Comparison of ENCODE assay signal across 15 mouse cellular contexts in the genomic region with DNA sequence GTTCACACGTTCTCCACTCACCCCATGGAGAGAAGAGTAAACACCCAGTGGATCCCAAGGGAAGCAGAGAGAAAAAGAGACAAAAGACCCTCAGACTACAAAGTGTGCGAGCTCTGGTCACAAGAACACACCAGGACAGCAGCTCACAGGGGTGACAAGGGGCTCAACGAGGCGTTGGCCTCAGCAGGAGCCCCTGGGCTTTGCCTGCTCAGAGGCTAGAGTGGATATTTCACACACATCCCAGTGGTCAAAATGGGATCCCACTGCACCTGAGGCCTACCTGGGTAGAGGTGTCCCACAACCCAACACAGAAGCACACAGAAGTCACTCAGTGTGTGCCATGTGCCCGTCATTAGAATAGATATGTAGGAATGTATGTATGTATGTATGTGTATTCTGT.
DNase-seq lines count a peak whose midpoint lies in the region; ATAC-seq lines count a peak whose summit lies in the region.
"Had no signal": no experiment of that assay in that cellular context is flagged by ENCODE, and none has a peak within 500 bp of the region (broad histone marks: within the 10 kb centered on the region; RNA-seq: fewer than 3 reads in every experiment).

No protein-coding gene starts in this region.

- H3K9ac ChIP-seq in kidney, embryonic 16.5 days (replicated peaks; ENCODE audit: low read length): no peak overlapping the region
- H3K9ac ChIP-seq in hindbrain, embryonic 15.5 days: no peak overlapping the region
- H3K9ac ChIP-seq: liver, embryonic 13.5 days had no signal

- WGBS in heart, embryonic 10.5 days: 78% methylated on average over 5 of the region's 5 CpGs
- WGBS in kidney, embryonic 16.5 days: 85% methylated on average over 5 of the region's 5 CpGs
- WGBS in embryonic facial prominence, embryonic 10.5 days: 76% methylated on average over 5 of the region's 5 CpGs
- WGBS in hindbrain, embryonic 15.5 days: 75% methylated on average over 5 of the region's 5 CpGs

- peak overlapping the region; percentile 89 for H3K27ac ChIP-seq in heart, embryonic 10.5 days
- H3K27ac ChIP-seq in kidney, embryonic 16.5 days (ENCODE audit: low read length): peak overlapping the region; percentile 96; the same call in 1 of the 2 replicates
- H3K27ac ChIP-seq in embryonic facial prominence, embryonic 10.5 days (replicated peaks): peak overlapping the region; percentile 86; the same call in 1 of the 2 replicates
- H3K27ac ChIP-seq in hindbrain, embryonic 15.5 days (replicated peaks): peak overlapping the region; percentile 90; the same call in 1 of the 2 replicates
- H3K27ac ChIP-seq: liver, embryonic 13.5 days; macrophage had no signal

- no peaks in the 10 kb centered on the region for H3K27me3 ChIP-seq in heart, embryonic 10.5 days (ENCODE audit: insufficient read depth, poor library complexity, severe bottlenecking)
- no peaks in the 10 kb centered on the region for H3K27me3 ChIP-seq in kidney, embryonic 16.5 days (ENCODE audit: insufficient read depth, low read length)
- H3K27me3 ChIP-seq in embryonic facial prominence, embryonic 10.5 days (replicated peaks; ENCODE audit: low read depth, poor library complexity, severe bottlenecking): no peaks in the 10 kb centered on the region
- no peaks in the 10 kb centered on the region for H3K27me3 ChIP-seq in hindbrain, embryonic 15.5 days
- H3K27me3 ChIP-seq: liver, embryonic 13.5 days had no signal

- ATAC-seq in kidney, embryonic 16.5 days (ENCODE audit: low FRiP score, low TSS enrichment): no peak
- ATAC-seq in hindbrain, embryonic 15.5 days (ENCODE audit: low FRiP score, low read depth): no peak
- ATAC-seq: midbrain, embryonic 16.5 days had no signal

- H3K4me3 ChIP-seq in heart, embryonic 10.5 days: no peak overlapping the region
- H3K4me3 ChIP-seq in kidney, embryonic 16.5 days (ENCODE audit: low read length): no peak overlapping the region
- no peak overlapping the region for H3K4me3 ChIP-seq in embryonic facial prominence, embryonic 10.5 days
- no peak overlapping the region for H3K4me3 ChIP-seq in hindbrain, embryonic 15.5 days
- H3K4me3 ChIP-seq: liver, embryonic 13.5 days had no signal

- H3K4me1 ChIP-seq in heart, embryonic 10.5 days: peaks cover 92% of the 10 kb centered on the region
- H3K4me1 ChIP-seq in kidney, embryonic 16.5 days (ENCODE audit: insufficient read depth, low read length): peaks cover 77% of the 10 kb centered on the region
- peaks cover 93% of the 10 kb centered on the region for H3K4me1 ChIP-seq in embryonic facial prominence, embryonic 10.5 days
- H3K4me1 ChIP-seq in hindbrain, embryonic 15.5 days (replicated peaks): peaks cover 88% of the 10 kb centered on the region

- H3K9me3 ChIP-seq in heart, embryonic 10.5 days: no peaks in the 10 kb centered on the region
- no peaks in the 10 kb centered on the region for H3K9me3 ChIP-seq in kidney, embryonic 16.5 days (ENCODE audit: low read length)
- no peaks in the 10 kb centered on the region; the same call in 1 of the 2 replicates for H3K9me3 ChIP-seq in embryonic facial prominence, embryonic 10.5 days
- H3K9me3 ChIP-seq in hindbrain, embryonic 15.5 days: no peaks in the 10 kb centered on the region
- H3K9me3 ChIP-seq: liver, embryonic 13.5 days had no signal

- DNase-seq in heart, embryonic 10.5 days (ENCODE audit: low spot score): peak; percentile 64
- no peak for DNase-seq in heart, adult 18-20 months
- no peak for DNase-seq in kidney, adult 9 months
- no peak for DNase-seq in embryonic facial prominence, embryonic 10.5 days (ENCODE audit: low spot score)
- DNase-seq in embryo, embryonic 10 days (ENCODE audit: low spot score): no peak
- DNase-seq in adrenal gland, adult (ENCODE audit: inconsistent age in 2 of 2, low spot score in 1 of 2): no peak
- DNase-seq: adrenal gland, postnatal 14 days; cerebellum, postnatal 14 days; kidney, adult 18-20 months; liver, embryonic 13.5 days; thymus, postnatal 36 days had no signal

- H3K4me2 ChIP-seq in kidney, embryonic 16.5 days (replicated peaks; ENCODE audit: low read depth, low read length): no peak overlapping the region
- no peak overlapping the region for H3K4me2 ChIP-seq in hindbrain, embryonic 15.5 days
- H3K4me2 ChIP-seq: liver, embryonic 13.5 days had no signal

- peaks cover 28% of the 10 kb centered on the region for H3K36me3 ChIP-seq in heart, embryonic 10.5 days
- peaks cover 4% of the 10 kb centered on the region; the same call in 1 of the 2 replicates for H3K36me3 ChIP-seq in kidney, embryonic 16.5 days (ENCODE audit: insufficient read depth, low read length)
- peaks cover 61% of the 10 kb centered on the region for H3K36me3 ChIP-seq in embryonic facial prominence, embryonic 10.5 days (replicated peaks)
- H3K36me3 ChIP-seq in hindbrain, embryonic 15.5 days: no peaks in the 10 kb centered on the region
